Mouse (Mus musculus): ENCODE data around the gene Ewsr1.

Gene Ewsr1

GRCm38 (mm10) chr11:5059230-5059629, 39.8 kb downstream of the Ewsr1 start:
- no peak for DNase-seq (ENCODE audit: extremely low read depth, low read depth, low spot score)

DNA sequence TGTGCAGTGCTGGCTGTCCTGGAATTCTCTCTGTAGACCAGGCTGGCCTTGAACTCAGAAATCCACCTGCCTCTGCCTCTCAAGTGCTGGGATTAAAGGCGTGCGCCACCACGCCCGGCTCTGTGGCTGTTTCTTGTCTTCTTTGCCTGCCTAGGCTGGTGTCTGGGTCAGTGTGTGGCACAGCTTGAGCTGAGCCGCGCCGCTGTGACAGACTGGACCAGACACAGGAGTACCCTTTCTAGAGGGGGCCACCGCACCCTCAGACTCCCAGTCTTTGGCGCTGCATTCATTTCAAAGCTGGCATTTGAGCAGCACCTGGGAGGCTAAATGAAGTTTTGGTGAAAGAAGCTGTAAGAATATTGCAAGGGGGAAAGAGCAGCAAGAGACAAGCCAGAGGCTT, 40.3 kb downstream of the Ewsr1 start:
- DNase-seq (ENCODE audit: extremely low read depth, low read depth, low spot score): no peak

DNA sequence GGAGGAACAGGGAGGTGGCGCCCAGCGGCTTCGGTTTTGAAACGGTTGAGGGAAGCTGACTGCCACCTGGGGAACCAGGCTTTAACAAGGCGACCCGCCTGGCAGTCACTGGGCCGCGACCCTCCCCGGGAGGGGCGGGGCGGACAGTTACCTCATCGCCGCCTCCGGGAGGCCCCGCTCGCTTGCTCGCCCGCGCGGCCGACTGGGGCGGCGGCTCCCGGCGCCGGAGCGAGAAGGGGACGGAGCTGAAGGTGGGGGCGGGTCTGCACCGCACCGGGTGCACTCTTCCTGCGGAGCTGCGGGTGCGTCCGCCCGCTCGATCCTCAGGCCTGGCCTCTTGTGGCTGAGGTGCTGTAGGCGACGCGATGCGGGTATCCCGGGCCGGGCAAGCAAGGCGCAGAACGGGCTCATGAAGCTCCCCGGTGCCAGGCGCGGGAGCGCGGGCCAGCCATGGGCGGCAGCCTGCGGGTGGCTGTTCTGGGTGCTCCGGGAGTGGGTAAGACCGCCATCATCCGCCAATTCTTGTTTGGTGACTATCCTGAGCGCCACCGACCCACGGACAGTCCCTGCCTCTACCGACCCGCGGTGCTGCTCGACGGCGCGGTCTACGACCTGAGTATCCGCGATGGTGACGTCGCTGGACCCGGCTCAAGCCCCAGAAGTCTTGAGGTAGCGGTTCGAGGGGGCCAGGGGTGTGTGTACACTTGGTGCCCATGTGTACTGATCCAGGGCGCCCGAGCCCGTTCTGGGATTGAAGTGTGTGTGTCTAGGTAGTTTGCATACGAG, 41.0 kb downstream of the Ewsr1 start, which contains the start of gene Rasl10a:
TSS of gene Rasl10a (plus strand) at position 273 of the 786 bp plus-strand sequence.
- DNase-seq (ENCODE audit: extremely low read depth, low read depth, low spot score): no peak

DNA sequence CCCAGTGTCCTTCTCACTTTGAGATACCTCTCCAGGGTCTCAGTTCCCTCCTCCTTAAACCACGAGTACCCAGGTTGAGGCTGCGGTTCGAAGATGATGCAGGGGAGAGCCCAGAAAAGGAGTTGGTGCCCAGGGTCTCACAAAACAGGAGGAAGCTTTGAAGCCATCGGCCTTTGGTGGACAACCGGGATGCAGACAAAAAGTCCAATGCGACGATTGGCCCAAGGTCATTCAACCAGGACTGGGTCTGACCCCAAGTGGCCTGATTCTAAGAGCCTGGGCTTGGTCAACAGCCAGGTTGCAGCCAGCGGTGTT, 41.6 kb downstream of the Ewsr1 start:
- no peak for DNase-seq (ENCODE audit: extremely low read depth, low read depth, low spot score)

DNA sequence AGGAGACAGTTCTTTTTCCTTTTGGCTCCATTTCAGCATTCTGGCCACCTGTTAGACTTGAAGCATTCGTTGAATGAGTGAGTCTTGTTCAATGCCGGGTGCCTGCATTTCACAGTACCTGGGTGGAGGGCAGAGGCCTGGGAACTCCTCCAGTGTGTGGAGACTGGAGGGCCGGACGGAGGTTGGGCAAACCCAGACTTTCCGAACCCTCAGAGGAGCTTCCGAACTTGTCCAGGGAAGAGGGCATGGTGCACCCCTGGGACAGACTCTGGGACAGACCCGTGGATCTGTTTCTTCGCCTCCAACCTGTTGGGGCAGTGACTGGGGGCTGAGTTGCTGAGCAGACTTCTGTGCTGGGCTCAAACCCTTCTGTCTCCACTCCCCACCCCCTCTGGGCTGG, 42.0 kb downstream of the Ewsr1 start:
- DNase-seq (ENCODE audit: extremely low read depth, low read depth, low spot score): no peak

DNA sequence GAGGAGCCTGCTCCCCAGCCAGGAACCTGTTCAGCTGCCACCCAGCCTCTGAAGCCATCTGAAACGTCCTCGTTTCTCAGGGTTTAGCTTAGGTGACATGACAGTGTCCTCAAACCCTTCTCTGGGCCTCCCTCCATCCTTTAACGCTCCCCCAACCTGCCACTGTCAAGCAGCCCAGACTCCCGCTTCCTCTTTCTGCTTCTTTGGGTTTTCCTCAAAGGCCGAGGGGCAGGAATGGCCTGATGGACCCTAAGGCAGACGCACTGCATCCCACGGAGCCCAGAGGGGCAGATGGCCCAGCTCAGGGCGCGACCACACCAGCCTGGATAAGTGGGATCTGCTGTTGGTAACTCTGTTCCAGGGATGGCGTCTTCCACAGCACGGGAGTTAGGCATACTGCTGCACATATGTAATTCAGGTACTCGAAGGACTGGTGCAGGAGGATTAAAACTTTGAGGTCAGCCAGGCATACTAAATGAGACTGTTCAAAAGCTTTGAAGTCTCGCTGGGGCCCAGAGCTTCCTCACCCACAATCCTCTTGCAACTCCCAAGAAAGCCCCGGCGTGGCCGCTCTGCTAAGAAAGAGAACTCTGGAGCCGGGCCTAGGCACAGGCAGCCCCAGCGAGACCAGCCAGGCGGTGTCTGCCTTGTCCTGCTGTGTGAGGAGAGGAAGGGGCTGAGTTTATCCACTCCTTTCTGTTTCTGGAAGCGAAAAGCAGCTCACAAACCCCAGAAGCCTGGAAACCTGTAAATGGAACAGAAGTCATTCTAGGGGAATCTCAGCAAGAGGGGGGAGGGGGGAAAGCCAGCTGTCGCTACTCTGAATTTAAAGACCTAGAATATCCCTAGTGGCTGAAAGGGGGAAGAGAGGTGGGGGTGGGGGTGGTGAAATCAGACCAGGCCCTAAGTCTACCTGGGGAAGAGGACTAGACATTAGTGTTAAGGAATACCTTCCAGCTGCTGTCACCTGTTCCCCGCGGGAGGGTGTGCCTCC, 42.8 kb downstream of the Ewsr1 start:
- DNase-seq (ENCODE audit: extremely low read depth, low read depth, low spot score): no peak

- DNase-seq (ENCODE audit: extremely low read depth, low read depth, low spot score): no peak
Observed at GRCm38 (mm10) chr11:5054874-5055273, 44.2 kb downstream of the Ewsr1 start.

DNA sequence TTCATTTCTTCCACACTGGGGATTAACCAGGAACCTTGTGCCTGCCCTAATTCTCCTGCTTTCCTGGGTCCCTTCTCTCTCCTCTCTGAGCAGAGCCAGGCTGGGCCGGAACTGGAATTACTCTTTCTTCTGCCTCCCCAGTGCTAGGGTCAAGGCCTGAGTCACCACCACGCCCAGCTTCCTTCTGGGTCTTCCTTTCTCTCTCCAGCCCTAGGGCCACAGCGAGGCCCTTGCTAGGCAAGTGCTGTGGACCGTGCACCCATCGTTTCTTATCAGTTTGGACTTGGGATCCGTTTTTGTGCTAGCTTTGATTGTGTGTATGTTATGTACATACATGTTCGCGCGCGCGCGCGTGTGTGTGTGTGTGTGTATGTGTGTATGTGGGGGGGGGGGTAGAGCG, 44.9 kb downstream of the Ewsr1 start:
- DNase-seq (ENCODE audit: extremely low read depth, low read depth, low spot score): no peak

DNA sequence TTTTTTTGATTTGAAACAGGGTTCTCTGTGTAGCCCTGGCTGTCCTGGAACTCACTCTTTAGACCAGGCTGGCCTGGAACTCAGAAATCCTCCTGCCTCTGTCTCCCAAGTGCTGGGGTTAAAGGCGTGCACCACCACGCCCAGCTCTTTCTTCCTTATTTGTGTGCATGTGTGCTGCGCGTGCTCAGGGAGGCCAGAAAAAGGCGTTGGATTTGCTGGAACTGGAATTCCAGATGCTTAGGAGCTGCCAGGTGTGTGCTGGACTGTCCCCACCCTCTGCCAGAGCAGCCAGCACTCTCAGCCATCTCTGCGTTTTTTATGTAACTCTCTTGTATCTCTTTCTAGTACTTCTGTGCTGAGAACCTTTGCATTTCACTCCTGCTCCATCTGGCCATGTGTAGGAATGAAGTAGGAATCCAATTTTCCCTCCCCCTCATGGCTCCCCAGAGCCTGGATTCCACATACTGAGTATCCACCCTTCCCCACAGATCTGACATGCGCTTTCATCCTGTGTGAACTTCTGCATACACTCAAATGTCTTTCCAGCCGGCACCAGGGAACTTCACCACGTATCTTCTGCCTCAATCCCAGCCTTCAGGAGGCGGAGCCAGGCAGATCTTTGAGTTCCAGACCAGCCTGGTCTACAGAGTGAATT, 46.7 kb downstream of the Ewsr1 start:
- no peak for DNase-seq (ENCODE audit: extremely low read depth, low read depth, low spot score)

GRCm38 (mm10) chr11:5051629-5052028, 47.4 kb downstream of the Ewsr1 start:
- DNase-seq (ENCODE audit: extremely low read depth, low read depth, low spot score): no peak

DNA sequence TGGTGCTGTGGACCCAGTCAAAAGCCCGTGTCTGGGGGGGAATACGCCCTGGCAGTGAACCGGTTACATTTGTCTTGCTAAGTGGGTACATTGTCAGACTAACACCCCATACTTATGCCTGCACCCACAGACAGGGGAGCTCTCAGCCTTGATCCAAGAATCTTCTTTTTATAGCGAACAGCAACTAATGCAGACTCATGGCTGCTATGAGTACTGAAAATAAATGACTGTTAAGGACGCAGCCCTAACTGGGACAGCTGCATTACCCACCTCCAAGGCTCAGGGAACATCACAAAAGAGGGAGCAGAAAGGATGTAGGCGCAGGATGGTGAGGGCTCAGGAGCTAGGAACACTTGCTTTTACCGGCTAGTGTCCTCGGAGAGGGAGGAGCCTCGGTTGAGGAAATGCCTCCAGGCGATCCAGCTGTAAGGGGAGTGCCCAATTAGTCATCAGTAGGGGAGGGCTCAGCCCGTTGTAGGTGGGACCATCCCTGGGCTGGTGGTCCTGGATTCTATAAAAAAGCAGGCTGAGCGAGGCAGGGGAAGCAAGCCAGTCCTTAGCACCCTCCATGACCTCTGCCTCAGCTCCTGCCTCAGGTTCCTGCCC, 52.6 kb downstream of the Ewsr1 start:
- DNase-seq (ENCODE audit: extremely low read depth, low read depth, low spot score): no peak

DNA sequence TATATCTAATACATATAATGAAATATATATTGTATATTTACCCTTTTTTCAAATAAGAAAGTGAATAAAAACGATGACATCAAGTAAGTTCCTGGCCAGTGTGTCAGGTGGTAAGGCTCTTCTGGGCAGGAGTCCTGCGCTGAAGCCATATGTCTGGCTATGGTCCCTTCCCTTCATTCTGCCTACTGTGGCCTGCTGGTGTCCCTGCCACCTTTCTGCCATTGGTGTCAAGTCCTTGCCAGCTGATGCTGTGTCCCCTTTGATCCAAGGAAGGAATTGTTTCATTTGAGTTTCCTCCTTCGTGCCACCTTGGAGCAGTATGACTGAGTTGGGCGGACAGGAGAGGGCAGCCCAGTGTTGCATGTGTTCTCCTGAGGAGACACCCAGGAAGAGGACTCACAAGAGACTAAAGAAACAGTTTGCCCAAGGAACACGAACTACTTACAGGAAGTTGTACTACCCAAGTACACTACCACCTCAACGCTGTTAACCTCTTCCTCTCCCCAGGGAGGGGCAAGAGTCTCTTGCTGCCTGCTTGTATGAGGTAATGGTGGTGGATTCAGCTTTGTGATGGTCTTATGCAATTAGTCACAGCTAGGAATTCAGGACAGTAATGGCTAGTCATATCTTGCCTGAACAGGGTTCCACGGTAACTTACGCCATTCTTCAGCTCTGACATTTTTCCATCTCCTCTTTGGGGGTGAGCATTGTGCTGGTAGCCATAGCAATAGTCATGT, 56.3 kb downstream of the Ewsr1 start:
- no peak for DNase-seq (ENCODE audit: extremely low read depth, low read depth, low spot score)

GRCm38 (mm10) chr11:5041144-5041780, 57.8 kb downstream of the Ewsr1 start:
- no peak for DNase-seq (ENCODE audit: extremely low read depth, low read depth, low spot score)

- no peak for DNase-seq (ENCODE audit: extremely low read depth, low read depth, low spot score)
Observed at GRCm38 (mm10) chr11:5040585-5040984, 58.5 kb downstream of the Ewsr1 start.

- no peak for DNase-seq (ENCODE audit: extremely low read depth, low read depth, low spot score)
Observed at GRCm38 (mm10) chr11:5037146-5037854, 61.8 kb downstream of the Ewsr1 start.

GRCm38 (mm10) chr11:5035421-5035820, 63.6 kb downstream of the Ewsr1 start:
- no peak for DNase-seq (ENCODE audit: extremely low read depth, low read depth, low spot score)

DNA sequence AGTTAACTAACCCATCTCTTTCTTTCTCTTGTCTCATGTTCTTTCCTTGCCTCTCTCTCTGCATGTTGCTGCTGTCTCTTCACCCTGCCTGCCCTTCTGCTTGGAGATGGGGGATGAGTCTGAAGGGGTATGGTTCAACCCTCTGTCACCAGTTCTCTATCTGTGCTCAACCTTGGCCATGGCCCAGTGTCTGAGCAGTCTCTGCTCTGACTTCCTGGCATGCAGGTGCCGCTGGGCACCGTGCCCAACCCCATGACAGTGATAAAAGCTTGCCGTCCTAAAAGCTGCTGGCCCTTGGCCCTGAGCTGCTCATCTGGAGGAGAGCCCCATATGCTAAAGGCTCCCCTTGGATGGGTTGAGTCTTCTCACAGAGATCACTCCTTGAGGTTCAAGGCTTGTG, 65.9 kb downstream of the Ewsr1 start:
- no peak for DNase-seq (ENCODE audit: extremely low read depth, low read depth, low spot score)

GRCm38 (mm10) chr11:5032706-5033105, 66.4 kb downstream of the Ewsr1 start:
- DNase-seq (ENCODE audit: extremely low read depth, low read depth, low spot score): no peak

DNA sequence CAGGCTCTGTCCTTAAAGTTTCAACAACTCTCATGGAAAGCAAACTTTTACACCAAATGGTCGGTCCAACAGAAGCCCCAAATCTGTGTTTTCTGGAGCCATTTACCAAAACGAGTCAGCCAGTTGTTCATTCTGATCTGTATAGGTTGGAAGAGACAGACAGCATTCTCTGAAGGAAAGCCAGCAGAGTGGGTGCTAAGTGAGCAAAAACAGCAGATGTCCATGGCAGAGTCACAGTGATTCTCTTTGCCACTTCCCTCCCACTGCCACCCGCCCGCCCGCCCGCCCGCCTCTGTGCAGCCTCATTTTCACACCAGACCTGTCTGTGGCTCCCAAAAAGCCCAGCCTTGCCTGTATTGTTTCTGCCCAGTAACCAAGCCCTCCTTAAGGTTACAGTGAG, 70.8 kb downstream of the Ewsr1 start:
- DNase-seq (ENCODE audit: extremely low read depth, low read depth, low spot score): no peak
